ENCODE assay signal across 20 mouse cellular contexts in the genomic region with DNA sequence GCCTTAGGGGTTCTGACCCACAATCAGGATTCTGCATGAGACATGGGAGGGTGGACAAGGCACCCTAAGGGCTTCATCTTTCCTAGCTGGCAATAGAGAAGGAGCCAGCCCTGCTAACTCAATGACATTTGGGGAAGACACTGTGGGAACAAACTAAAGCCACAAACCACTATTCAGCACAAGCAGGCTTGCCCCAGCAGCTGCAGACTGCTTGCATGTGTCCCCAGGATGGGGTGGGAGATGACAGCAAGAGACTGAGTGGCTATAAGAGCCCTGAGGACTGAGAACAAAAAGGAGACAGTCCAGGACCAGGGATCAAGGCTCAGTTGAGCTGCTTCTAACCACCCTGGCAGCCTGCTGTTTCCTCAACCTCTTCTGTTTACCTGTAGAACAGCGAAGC.
DNase-seq lines count a peak whose midpoint lies in the region; ATAC-seq and TF ChIP-seq lines count a peak whose summit lies in the region.
"Had no signal": no experiment of that assay in that cellular context is flagged by ENCODE, and none has a peak within 500 bp of the region (broad histone marks: within the 10 kb centered on the region; RNA-seq: fewer than 3 reads in every experiment).

No protein-coding gene starts in this region.

- H3K4me1 ChIP-seq in intestine, embryonic 15.5 days (replicated peaks) = peaks cover 33% of the 10 kb centered on the region
- no peaks in the 10 kb centered on the region for H3K4me1 ChIP-seq in intestine, postnatal 0 days (replicated peaks; ENCODE audit: control insufficient read depth, insufficient read depth, low read length)
- H3K4me1 ChIP-seq in embryonic facial prominence, embryonic 13.5 days = peaks cover 49% of the 10 kb centered on the region
- peaks cover 18% of the 10 kb centered on the region for H3K4me1 ChIP-seq in limb, embryonic 12.5 days (replicated peaks)
- H3K4me1 ChIP-seq in stomach, postnatal 0 days (replicated peaks; ENCODE audit: control insufficient read depth, insufficient read depth) = 0 out of 2 replicates have a peak, but pooled peaks cover 4% of the 10 kb centered on the region

- H3K9ac ChIP-seq in intestine, embryonic 15.5 days = no peak overlapping the region
- no peak overlapping the region for H3K9ac ChIP-seq in intestine, postnatal 0 days (ENCODE audit: low read depth, low read length)
- 0 out of 2 replicates have a peak overlapping the region, but pooled peaks have one; percentile 2 for H3K9ac ChIP-seq in embryonic facial prominence, embryonic 13.5 days
- no peak overlapping the region for H3K9ac ChIP-seq in limb, embryonic 12.5 days (replicated peaks)
- H3K9ac ChIP-seq in stomach, postnatal 0 days (ENCODE audit: low read length) = no peak overlapping the region
- H3K9ac ChIP-seq: forebrain, postnatal 0 days; hindbrain, embryonic 14.5 days; liver, embryonic 15.5 days had no signal

- H3K27me3 ChIP-seq in intestine, embryonic 15.5 days (replicated peaks) = no peaks in the 10 kb centered on the region
- no peaks in the 10 kb centered on the region for H3K27me3 ChIP-seq in intestine, postnatal 0 days (replicated peaks; ENCODE audit: control insufficient read depth, insufficient read depth, low read length)
- no peaks in the 10 kb centered on the region for H3K27me3 ChIP-seq in embryonic facial prominence, embryonic 13.5 days
- no peaks in the 10 kb centered on the region for H3K27me3 ChIP-seq in limb, embryonic 12.5 days
- H3K27me3 ChIP-seq in stomach, postnatal 0 days (ENCODE audit: control insufficient read depth, insufficient read depth, low read length) = no peaks in the 10 kb centered on the region
- H3K27me3 ChIP-seq: liver, embryonic 15.5 days had no signal

- no peak overlapping the region for H3K4me3 ChIP-seq in intestine, embryonic 15.5 days (replicated peaks)
- H3K4me3 ChIP-seq in intestine, postnatal 0 days (ENCODE audit: low read depth, low read length) = no peak overlapping the region
- H3K4me3 ChIP-seq in embryonic facial prominence, embryonic 13.5 days = no peak overlapping the region
- H3K4me3 ChIP-seq in limb, embryonic 12.5 days (replicated peaks) = no peak overlapping the region
- H3K4me3 ChIP-seq in stomach, postnatal 0 days (ENCODE audit: low read depth, low read length) = no peak overlapping the region
- no peak overlapping the region for H3K4me3 ChIP-seq in layer of hippocampus, adult 2 months
- H3K4me3 ChIP-seq: heart, adult 2 months; left cerebral cortex, adult 2 months; liver, embryonic 15.5 days had no signal

- no peak for TF ChIP-seq EP300 in stomach, postnatal 0 days (optimal IDR thresholded peaks at IDR 0.05)

- no peak for DNase-seq in stomach, postnatal 0 days (ENCODE audit: low spot score)
- no peak for DNase-seq in spleen, postnatal 4 days (ENCODE audit: low spot score in 2 of 2)
- DNase-seq in layer of hippocampus, adult 2 months (ENCODE audit: low spot score in 2 of 2) = no peak
- DNase-seq: adrenal gland, postnatal 36 days; cerebellum, adult 9-10 months; embryo, embryonic 11 days; forebrain, postnatal 0 days; heart, adult 2 months; heart, postnatal 14 days; kidney, adult 18-20 months; kidney, postnatal 10 days; right cerebral cortex, postnatal 4 days; thymus, postnatal 4 days had no signal

- H3K4me2 ChIP-seq in intestine, embryonic 15.5 days (replicated peaks) = no peak overlapping the region
- no peak overlapping the region for H3K4me2 ChIP-seq in intestine, postnatal 0 days (replicated peaks; ENCODE audit: low read depth)
- no peak overlapping the region for H3K4me2 ChIP-seq in embryonic facial prominence, embryonic 13.5 days
- 0 out of 2 replicates have a peak overlapping the region, but pooled peaks have one; percentile 10 for H3K4me2 ChIP-seq in limb, embryonic 12.5 days
- no peak overlapping the region for H3K4me2 ChIP-seq in stomach, postnatal 0 days (replicated peaks; ENCODE audit: low read depth)
- H3K4me2 ChIP-seq: hindbrain, embryonic 14.5 days; liver, embryonic 15.5 days had no signal

- H3K36me3 ChIP-seq in intestine, embryonic 15.5 days = no peaks in the 10 kb centered on the region
- H3K36me3 ChIP-seq in intestine, postnatal 0 days (ENCODE audit: control insufficient read depth, insufficient read depth) = no peaks in the 10 kb centered on the region
- peaks cover 10% of the 10 kb centered on the region for H3K36me3 ChIP-seq in embryonic facial prominence, embryonic 13.5 days
- peaks cover 9% of the 10 kb centered on the region for H3K36me3 ChIP-seq in limb, embryonic 12.5 days
- no peaks in the 10 kb centered on the region for H3K36me3 ChIP-seq in stomach, postnatal 0 days (ENCODE audit: control insufficient read depth, insufficient read depth, low read length)
- H3K36me3 ChIP-seq: liver, embryonic 15.5 days had no signal

- TF ChIP-seq CTCF in intestine, postnatal 0 days (IDR thresholded peaks at IDR 0.05; ENCODE audit: low read depth) = no peak
- TF ChIP-seq CTCF in stomach, postnatal 0 days (IDR thresholded peaks at IDR 0.05; ENCODE audit: low read depth) = no peak
- TF ChIP-seq CTCF in layer of hippocampus, adult 2 months (conservative IDR thresholded peaks at IDR 0.05) = no peak

- H3K27ac ChIP-seq in intestine, embryonic 15.5 days = peak overlapping the region; percentile 4; the same call in 1 of the 2 replicates
- no peak overlapping the region for H3K27ac ChIP-seq in intestine, postnatal 0 days (ENCODE audit: low read depth, low read length)
- peak overlapping the region; percentile 60; the same call in 1 of the 2 replicates for H3K27ac ChIP-seq in embryonic facial prominence, embryonic 13.5 days
- H3K27ac ChIP-seq in limb, embryonic 12.5 days = 0 out of 2 replicates have a peak overlapping the region, but pooled peaks have one; percentile 53
- H3K27ac ChIP-seq in stomach, postnatal 0 days (replicated peaks) = peak overlapping the region; percentile 93
- H3K27ac ChIP-seq in layer of hippocampus, adult 2 months = no peak overlapping the region
- H3K27ac ChIP-seq: heart, adult 2 months; hindbrain, embryonic 14.5 days; left cerebral cortex, adult 2 months; liver, embryonic 15.5 days had no signal

- no peaks in the 10 kb centered on the region for H3K9me3 ChIP-seq in intestine, embryonic 15.5 days
- H3K9me3 ChIP-seq in intestine, postnatal 0 days (ENCODE audit: control insufficient read depth) = no peaks in the 10 kb centered on the region
- H3K9me3 ChIP-seq in embryonic facial prominence, embryonic 13.5 days = no peaks in the 10 kb centered on the region; the same call in 1 of the 2 replicates
- no peaks in the 10 kb centered on the region for H3K9me3 ChIP-seq in limb, embryonic 12.5 days
- H3K9me3 ChIP-seq in stomach, postnatal 0 days (ENCODE audit: control insufficient read depth, low read length) = no peaks in the 10 kb centered on the region
- H3K9me3 ChIP-seq: liver, embryonic 15.5 days had no signal

- no peak for ATAC-seq in intestine, embryonic 15.5 days
- ATAC-seq in intestine, postnatal 0 days = no peak
- no peak for ATAC-seq in embryonic facial prominence, embryonic 13.5 days (ENCODE audit: insufficient number of reproducible peaks, insufficient read depth, low FRiP score, low TSS enrichment, low read depth)
- ATAC-seq in limb, embryonic 12.5 days (ENCODE audit: insufficient number of reproducible peaks, insufficient read depth, low FRiP score, low TSS enrichment, low read depth) = no peak
- ATAC-seq in stomach, postnatal 0 days (ENCODE audit: low FRiP score, low TSS enrichment) = no peak

- WGBS in intestine, embryonic 15.5 days = 62% methylated on average over 1 of the region's 1 CpGs
- 68% methylated on average over 1 of the region's 1 CpGs for WGBS in intestine, postnatal 0 days
- 44% methylated on average over 1 of the region's 1 CpGs for WGBS in embryonic facial prominence, embryonic 13.5 days
- WGBS in limb, embryonic 12.5 days = 70% methylated on average over 1 of the region's 1 CpGs
- WGBS in stomach, postnatal 0 days = 41% methylated on average over 1 of the region's 1 CpGs

Comparison
In these comparisons a context has a peak if more than half of its experiments do, and no peak if none do; other contexts are left out.
1. H3K27ac ChIP-seq: peak in intestine, embryonic 15.5 days (single experiment), embryonic facial prominence, embryonic 13.5 days (single experiment), limb, embryonic 12.5 days (single experiment) and stomach, postnatal 0 days (single experiment); none in intestine, postnatal 0 days (single experiment) and layer of hippocampus, adult 2 months (single experiment).